Mouse (Mus musculus) CH12.LX (cell line): Measurements from ENCODE around the gene Tpm1. TPM values are rescaled to one million over a fixed set of nuclear protein-coding genes. Genes with fewer than 3 reads are reported as not detected.

Experiments
- DNase-seq: peaks from one replicate; pipeline ENCODE4 v3.0.0-alpha.2; 2013; ENCODE audit errors: extremely low read depth
- H3K27ac ChIP-seq: 2 replicates; pipeline ENCODE4 v1.5.1; 2012; ENCODE audit warnings: low read depth, mild to moderate bottlenecking, control low read depth, moderate library complexity; ENCODE audit not compliant: insufficient read depth
- H3K27me3 ChIP-seq: replicated peaks from 2 replicates; pipeline ENCODE3; 2012; ENCODE audit warnings: inconsistent platforms
- H3K36me3 ChIP-seq, 2 experiments: replicated peaks in 1 of 2; 2 replicates each; pipeline versions ENCODE3 to v1.6.1; 2012; ENCODE audit warnings: inconsistent platforms in 1 of 2, low read length in 1 of 2, mild to moderate bottlenecking in 1 of 2, mixed read lengths in 1 of 2, moderate library complexity in 1 of 2; ENCODE audit not compliant: control insufficient read depth in 1 of 2, insufficient read depth in 1 of 2
- H3K4me1 ChIP-seq, 2 experiments: 2 replicates each; pipeline ENCODE4 v1.6.1; 2012; ENCODE audit warnings: inconsistent platforms in 1 of 2, moderate library complexity in 1 of 2; ENCODE audit not compliant: insufficient read depth in 2 of 2, control insufficient read depth in 1 of 2
- H3K4me2 ChIP-seq: 2 replicates; pipeline ENCODE4 v1.6.1; 2012; ENCODE audit warnings: low read depth, mild to moderate bottlenecking, control low read depth; ENCODE audit not compliant: poor library complexity, insufficient read depth, severe bottlenecking
- H3K4me3 ChIP-seq, 3 experiments: fragments of 150-350 bp in 1 of 3; sonication (generic) in 1 of 3; replicated peaks in 1 of 3; 2 replicates each; pipeline versions ENCODE3 to v1.5.1; 2011 to 2012; ENCODE audit warnings: low read depth in 2 of 3, low read length in 2 of 3, mild to moderate bottlenecking in 2 of 3, moderate library complexity in 2 of 3, control low read depth in 1 of 3, improper control_type of control experiment in 1 of 3, inconsistent platforms in 1 of 3, mixed read lengths in 1 of 3; ENCODE audit not compliant: poor library complexity in 1 of 3
- H3K79me2 ChIP-seq: replicated peaks from 2 replicates; pipeline ENCODE4 v1.6.1; 2012; ENCODE audit warnings: mild to moderate bottlenecking, moderate library complexity; ENCODE audit not compliant: control insufficient read depth, poor library complexity, insufficient read depth, severe bottlenecking; ENCODE audit errors: extremely low read depth
- H3K9ac ChIP-seq: 2 replicates; pipeline ENCODE4 v1.6.1; 2012; ENCODE audit warnings: low read depth, mild to moderate bottlenecking, control low read depth, moderate library complexity; ENCODE audit not compliant: insufficient read depth
- H3K9me3 ChIP-seq: replicated peaks from 2 replicates; pipeline ENCODE3; 2012; ENCODE audit warnings: low read length, inconsistent platforms, mixed read lengths
- CHD2 ChIP-seq: IDR thresholded peaks from 2 replicates; pipeline ENCODE4 v1.6.1; 2011; ENCODE audit warnings: low read length, improper control_type of control experiment
- CTCF ChIP-seq, 2 experiments: IDR thresholded peaks in 1 of 2; conservative IDR thresholded peaks in 1 of 2; 2 replicates each; pipeline ENCODE4 v1.5.1; 2011 to 2012; ENCODE audit warnings: low read depth in 2 of 2, low read length in 2 of 2, improper control_type of control experiment in 1 of 2, inconsistent platforms in 1 of 2, mild to moderate bottlenecking in 1 of 2, moderate library complexity in 1 of 2
- IRF4 ChIP-seq: IDR thresholded peaks from 2 replicates; pipeline ENCODE4 v1.6.1; 2014; ENCODE audit warnings: low read depth, mild to moderate bottlenecking, inconsistent platforms, low read length, improper control_type of control experiment
- MEF2A ChIP-seq: IDR thresholded peaks from 2 replicates; pipeline ENCODE4 v1.6.1; 2014; ENCODE audit warnings: low read depth, mild to moderate bottlenecking, inconsistent platforms, low read length, improper control_type of control experiment, borderline replicate concordance
- POLR2AphosphoS2 ChIP-seq: IDR thresholded peaks from 2 replicates; pipeline ENCODE4 v1.6.1; 2011; ENCODE audit warnings: low read depth, low read length, improper control_type of control experiment
- RCOR1 ChIP-seq: conservative IDR thresholded peaks from 2 replicates; pipeline ENCODE4 v1.6.1; 2012; ENCODE audit warnings: low read depth, mild to moderate bottlenecking, inconsistent platforms, low read length, improper control_type of control experiment
- SMC3 ChIP-seq: IDR thresholded peaks from 2 replicates; pipeline ENCODE4 v1.6.1; 2011; ENCODE audit warnings: low read depth, low read length, improper control_type of control experiment
- TBP ChIP-seq: conservative IDR thresholded peaks from 2 replicates; pipeline ENCODE4 v1.6.1; 2011; ENCODE audit warnings: low read depth, low read length, improper control_type of control experiment
- UBTF ChIP-seq: IDR thresholded peaks from 2 replicates; pipeline ENCODE4 v1.6.1; 2012; ENCODE audit warnings: low read depth, mild to moderate bottlenecking, inconsistent platforms, low read length, improper control_type of control experiment, moderate library complexity
- USF1 ChIP-seq: IDR thresholded peaks from 2 replicates; pipeline ENCODE4 v1.6.1; 2014; ENCODE audit warnings: low read depth, mild to moderate bottlenecking, inconsistent platforms, low read length, improper control_type of control experiment
- USF2 ChIP-seq: conservative IDR thresholded peaks from 2 replicates; pipeline ENCODE4 v1.6.1; 2011; ENCODE audit warnings: low read depth, low read length, improper control_type of control experiment
- ZKSCAN1 ChIP-seq: IDR thresholded peaks from 2 replicates; pipeline ENCODE4 v1.6.1; 2012; ENCODE audit warnings: low read depth, inconsistent platforms, low read length, improper control_type of control experiment, borderline replicate concordance
- ZNF384 ChIP-seq: IDR thresholded peaks from 2 replicates; pipeline ENCODE4 v1.6.1; 2012; ENCODE audit warnings: low read depth, low read length, improper control_type of control experiment, inconsistent platforms
- dilution Hi-C: fragments of 300-500 bp; cut with MboI; formaldehyde crosslinking; loops from 2 replicates; pipeline ENCODE4 v1.14.3; 2020; ENCODE audit warnings: low sequenced_read_pairs; ENCODE audit not compliant: extremely low pct_unique_long_range_greater_than_20kb, extremely low pct_ligation_motif_present
- in situ Hi-C: fragments of 300-500 bp; cut with MboI; formaldehyde crosslinking; loops from 3 replicates; pipeline ENCODE4 v1.14.3; 2019; ENCODE audit warnings: low sequenced_read_pairs, low pct_ligation_motif_present, low pct_unique_long_range_greater_than_20kb, mixed read lengths
- polyA plus RNA-seq: library from polyadenylated mRNA; unstranded; fragments of >175 nt; gene quantifications from 2 replicates; pipeline ENCODE4 v1.2.1, GENCODE M21; 2012; ENCODE audit warnings: low read depth; ENCODE audit not compliant: insufficient read length
- total RNA-seq, 2 experiments: library from RNA; depleted of rRNA; stranded (reverse); fragments of 300-350 nt in 1 of 2; fragments of >200 nt in 1 of 2; gene quantifications; 2 replicates each; pipeline ENCODE4 v1.2.3; 2012 to 2014

Tpm1 gene
- total RNA-seq (2012; rRNA removed) (34.6 and 34.9 TPM in 2 replicates), total RNA-seq (2014; rRNA removed) (63.1 and 67.2 TPM in 2 replicates), polyA plus RNA-seq (178 and 213 TPM in 2 replicates)

GRCm38 (mm10) chr9:67049086-67049824, at the start of gene Tpm1:
TSS of gene Tpm1 (minus strand) at chr9:67049406.
- H3K4me2 ChIP-seq: no peak within 1 kb of the TSS
- no peaks in the 10 kb centered on the region for H3K79me2 ChIP-seq
- peaks cover 8 to 16% of the 10 kb centered on the region in 2 experiments; a peak in 3 of 4 replicates for H3K4me1 ChIP-seq
- dilution Hi-C loops: no loop called here
- no peaks in the 10 kb centered on the region for H3K9me3 ChIP-seq
- H3K27ac ChIP-seq: no peak within 1 kb of the TSS
- in situ Hi-C loops: loop anchor here (10.0 kb wide), 3 partner anchors 86 to 216 kb away; no protein-coding TSS in a partner anchor
- no peak within 1 kb of the TSS for H3K4me3 ChIP-seq
- no peak for DNase-seq
- H3K27me3 ChIP-seq: no peaks in the 10 kb centered on the region
- H3K36me3 ChIP-seq: no peaks in the 10 kb centered on the region
- TF ChIP-seq USF2 (no peak), USF1 (no peak), RCOR1 (no peak), ZNF384 (no peak), TBP (no peak), IRF4 (no peak), CHD2 (no peak), UBTF (no peak), POLR2AphosphoS2 (no peak)
- no peak within 1 kb of the TSS for H3K9ac ChIP-seq

GRCm38 (mm10) chr9:67094371-67094770, 45.2 kb upstream of the Tpm1 start:
- no peaks in the 10 kb centered on the region for H3K36me3 ChIP-seq
- H3K4me2 ChIP-seq: no peak overlapping the region
- in situ Hi-C loops: no loop called here
- no peak for DNase-seq
- H3K9me3 ChIP-seq: no peaks in the 10 kb centered on the region
- H3K79me2 ChIP-seq: no peaks in the 10 kb centered on the region
- H3K27me3 ChIP-seq: no peaks in the 10 kb centered on the region
- no peak overlapping the region for H3K9ac ChIP-seq
- no peak for TF ChIP-seq ZKSCAN1
- peak in 1 of 2 experiments; percentile 41; a peak in 2 of 4 replicates for TF ChIP-seq CTCF (conservative IDR thresholded peaks at IDR 0.05 in 1 of 2, IDR thresholded peaks at IDR 0.05 in 1 of 2; ENCODE audit: low read depth in 2 of 2, low read length in 2 of 2)
- peak; percentile 27; the same call in 1 of the 2 replicates for TF ChIP-seq SMC3
- dilution Hi-C loops: no loop called here
- H3K4me1 ChIP-seq: no peaks in the 10 kb centered on the region
- H3K27ac ChIP-seq: no peak overlapping the region
- H3K4me3 ChIP-seq: no peak overlapping the region

- dilution Hi-C loops: no loop called here
- in situ Hi-C loops: no loop called here
- Histone ChIP-seq H3K27me3 (no peaks in the 10 kb centered on the region), H3K36me3 (no peaks in the 10 kb centered on the region), H3K4me2 (no peak overlapping the region), H3K9ac (no peak overlapping the region), H3K4me1 (no peaks in the 10 kb centered on the region), H3K79me2 (no peaks in the 10 kb centered on the region), H3K9me3 (no peaks in the 10 kb centered on the region), H3K4me3 (no peak overlapping the region), H3K27ac (no peak overlapping the region)
- DNase-seq: no peak
- TF ChIP-seq MEF2A (no peak), CHD2 (no peak)
Observed at GRCm38 (mm10) chr9:67092210-67092609, 43.0 kb upstream of the Tpm1 start.
